Mouse (Mus musculus): Measurements from ENCODE around the gene H2-Q1. TPM values are rescaled to one million over a fixed set of nuclear protein-coding genes. Genes with fewer than 3 reads are reported as not detected.
"Not testable (repeated sequence)": the region's sequence is repeated elsewhere in the genome, so short reads cannot be mapped to it uniquely, and the experiment has no call there.

H2-Q1 gene
- total RNA-seq, 2 experiments from 2014 or later, result 0.21 to 0.25 TPM

GRCm38 (mm10) chr17:35342071-35342671, 22.0 kb downstream of the H2-Q1 start, which contains the start of gene H2-Q2:
TSS of gene H2-Q2 (plus strand) at chr17:35342242.
- DNase-seq (ENCODE audit: low spot score in 2 of 2), result no peak

DNA sequence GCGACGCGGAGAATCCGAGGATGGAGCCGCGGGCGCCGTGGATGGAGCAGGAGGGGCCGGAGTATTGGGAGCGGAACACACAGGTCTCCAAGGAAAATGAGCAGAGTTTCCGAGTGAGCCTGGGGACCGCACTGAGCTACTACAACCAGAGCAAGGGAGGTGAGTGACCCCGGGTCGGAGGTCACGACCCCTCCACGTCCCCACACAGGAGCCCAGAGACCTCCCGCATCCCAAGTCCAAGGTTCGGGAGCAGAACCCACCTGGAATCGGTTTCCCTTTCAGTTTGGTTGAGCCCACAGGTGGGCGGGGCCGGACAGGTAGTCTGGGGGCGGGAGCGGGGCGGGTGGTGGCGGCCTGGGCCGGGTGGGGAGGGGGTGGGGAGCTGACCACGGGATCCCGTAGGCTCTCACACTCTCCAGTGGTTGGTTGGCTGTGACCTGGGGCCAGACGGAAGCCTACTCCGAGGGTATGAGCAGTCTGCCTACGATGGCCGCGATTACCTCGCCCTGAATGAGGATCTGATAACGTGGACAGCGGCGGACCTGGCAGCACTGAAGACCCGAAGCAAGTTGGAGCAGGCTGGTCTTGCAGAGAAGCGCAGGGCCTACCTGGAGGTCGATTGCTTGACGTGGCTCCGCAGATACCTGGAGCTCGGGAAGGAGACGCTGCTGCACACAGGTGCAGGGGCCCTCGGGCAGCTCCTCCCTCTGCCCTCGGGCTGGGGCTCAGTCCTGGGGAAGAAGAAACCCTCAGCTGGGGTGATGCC, 22.7 kb downstream of the H2-Q1 start:
- no peak for DNase-seq (ENCODE audit: low spot score in 2 of 2)

- DNase-seq (ENCODE audit: low spot score in 2 of 2), result not testable (repeated sequence)
These were observed 27.5 kb downstream of the H2-Q1 start for GRCm38 (mm10) chr17:35347659-35348058.

- not testable (repeated sequence) for DNase-seq (ENCODE audit: low spot score in 2 of 2)
These were observed 33.1 kb downstream of the H2-Q1 start for GRCm38 (mm10) chr17:35353275-35353674.

GRCm38 (mm10) chr17:35354071-35354470, 33.9 kb downstream of the H2-Q1 start:
- no peak for DNase-seq (ENCODE audit: low spot score in 2 of 2)

GRCm38 (mm10) chr17:35357086-35357485, 36.9 kb downstream of the H2-Q1 start:
- DNase-seq (ENCODE audit: low spot score in 2 of 2), result no peak

GRCm38 (mm10) chr17:35358763-35359469, 38.7 kb downstream of the H2-Q1 start:
- DNase-seq (ENCODE audit: low spot score in 2 of 2), result no peak

- no peak for DNase-seq (ENCODE audit: low spot score in 2 of 2)
These were observed 39.3 kb downstream of the H2-Q1 start for GRCm38 (mm10) chr17:35359470-35359862.

Other genes starting within 250 kb of the H2-Q1 start
- 1 to 10 TPM; 1.6 to 1.8 TPM for gene Ly6g6e, start 243.5 kb upstream of the H2-Q1 start, total RNA-seq (2021)
- 1 to 10 TPM; 1.2 to 2.6 TPM for gene Ly6g6d, start 242.3 kb upstream of the H2-Q1 start, total RNA-seq (2021)
- not detected for gene Ly6g6f, start 234.8 kb upstream of the H2-Q1 start, total RNA-seq (2021)
- 10 to 100 TPM; 88.8 to 93.0 TPM for gene Abhd16a, start 231.1 kb upstream of the H2-Q1 start, total RNA-seq (2021)
- gene Ly6g5c, start 212.1 kb upstream of the H2-Q1 start, total RNA-seq (2021), result not detected
- gene Ly6g5b, start 205.0 kb upstream of the H2-Q1 start, total RNA-seq (2021), result under 1 TPM; 0.67 to 0.74 TPM
- gene Gpank1, start 198.9 kb upstream of the H2-Q1 start, total RNA-seq (2021), result 10 to 100 TPM; 10.2 to 13.2 TPM
- 100 to 1,000 TPM; 174 to 179 TPM for gene Csnk2b, start 198.4 kb upstream of the H2-Q1 start, total RNA-seq (2021)
- 10 to 100 TPM; 20.8 to 26.1 TPM for gene D17H6S53E, start 194.0 kb upstream of the H2-Q1 start, total RNA-seq (2021)
- not detected for gene Apom, start 188.4 kb upstream of the H2-Q1 start, total RNA-seq (2021)
- gene Bag6, start 185.2 kb upstream of the H2-Q1 start, total RNA-seq (2021), result 100 to 1,000 TPM; 289 TPM
- gene Prrc2a, start 155.5 kb upstream of the H2-Q1 start, total RNA-seq (2021), result 100 to 1,000 TPM; 305 to 314 TPM
- gene Aif1, start 144.3 kb upstream of the H2-Q1 start, total RNA-seq (2021), result 10 to 100 TPM in 1 of 2 experiments, 1 to 10 TPM in 1; 9.9 to 10.4 TPM
- 10 to 100 TPM in 1 of 2 experiments, 1 to 10 TPM in 1; 8.2 to 12.1 TPM for gene Lst1, start 132.0 kb upstream of the H2-Q1 start, total RNA-seq (2021)
- gene Ltb, start 126.0 kb upstream of the H2-Q1 start, total RNA-seq (2021), result 1 to 10 TPM in 1 of 2 experiments, under 1 TPM in 1; 0.55 to 1.0 TPM
- gene Tnf, start 118.4 kb upstream of the H2-Q1 start, total RNA-seq (2021), result under 1 TPM in 1 of 2 experiments, not detected in 1; 0.31 TPM
- 1 to 10 TPM in 1 of 2 experiments, under 1 TPM in 1; 0.62 to 1.1 TPM for gene Lta, start 115.1 kb upstream of the H2-Q1 start, total RNA-seq (2021)
- gene Gm16181, start 99.6 kb upstream of the H2-Q1 start, total RNA-seq (2021), result not detected
- 100 to 1,000 TPM; 485 to 488 TPM for gene Atp6v1g2, start 86.7 kb upstream of the H2-Q1 start, total RNA-seq (2021)
- 10 to 100 TPM; 13.2 to 14.5 TPM for gene Nfkbil1, start 84.6 kb upstream of the H2-Q1 start, total RNA-seq (2021)
- 100 to 1,000 TPM; 234 to 244 TPM for gene Ddx39b, start 78.7 kb upstream of the H2-Q1 start, total RNA-seq (2021)
- gene H2-D1, start 57.7 kb upstream of the H2-Q1 start, total RNA-seq (2021), result 10 to 100 TPM; 14.5 to 14.8 TPM
- under 1 TPM; 0.52 to 0.74 TPM for gene H2-Q2, start 21.8 kb downstream of the H2-Q1 start, total RNA-seq (2021)
- gene H2-Q4, start 59.2 kb downstream of the H2-Q1 start, total RNA-seq (2021), result 1 to 10 TPM; 1.1 to 1.8 TPM
- gene H2-Q6, start 104.4 kb downstream of the H2-Q1 start, total RNA-seq (2021), result not detected
- gene H2-Q7, start 118.8 kb downstream of the H2-Q1 start, total RNA-seq (2021), result under 1 TPM; 0.41 to 0.43 TPM
- not detected for gene H2-Q10, start 149.7 kb downstream of the H2-Q1 start, total RNA-seq (2021)
- under 1 TPM in 1 of 2 experiments, not detected in 1; 0.48 TPM for gene Pou5f1, start 185.6 kb downstream of the H2-Q1 start, total RNA-seq (2021)
- 1 to 10 TPM; 5.3 to 6.5 TPM for gene Tcf19, start 196.4 kb downstream of the H2-Q1 start, total RNA-seq (2021)
- 1 to 10 TPM; 6.1 to 6.5 TPM for gene Cchcr1, start 196.7 kb downstream of the H2-Q1 start, total RNA-seq (2021)
- gene Psors1c2, start 212.8 kb downstream of the H2-Q1 start, total RNA-seq (2021), result under 1 TPM in 1 of 2 experiments, not detected in 1; 0.55 TPM
- gene Cdsn, start 231.7 kb downstream of the H2-Q1 start, total RNA-seq (2021), result under 1 TPM; 0.14 to 0.44 TPM
- not detected for gene 2300002M23Rik, start 247.0 kb downstream of the H2-Q1 start, total RNA-seq (2021)